Mouse (Mus musculus) spleen, adult 2 months (tissue): ENCODE results near the gene Zfp74. TPM values are rescaled to one million over a fixed set of nuclear protein-coding genes. Genes with fewer than 3 reads are reported as not detected.

Source experiments
- DNase-seq, 2 experiments: peaks; one replicate each; pipeline versions ENCODE4 v3.0.0 to v3.0.0-alpha.2; 2012 to 2021; ENCODE audit warnings: low spot score in 2 of 2, low read depth in 1 of 2
- H3K27ac ChIP-seq: fragments of 200-500 bp; 2 replicates; pipeline ENCODE4 v1.5.1; 2012; ENCODE audit warnings: low read length, inconsistent platforms; ENCODE audit not compliant: insufficient read depth
- H3K27me3 ChIP-seq: fragments of 200-500 bp; 2 replicates; pipeline ENCODE4 v1.6.1; 2012; ENCODE audit warnings: mild to moderate bottlenecking, moderate library complexity, low read length, inconsistent platforms; ENCODE audit not compliant: control insufficient read depth, insufficient read depth
- H3K36me3 ChIP-seq: fragments of 200-500 bp; 2 replicates; pipeline ENCODE4 v1.6.1; 2012; ENCODE audit warnings: mild to moderate bottlenecking, low read length, inconsistent platforms; ENCODE audit not compliant: control insufficient read depth, insufficient read depth
- H3K4me1 ChIP-seq: fragments of 200-500 bp; 2 replicates; pipeline ENCODE4 v1.6.1; 2011; ENCODE audit warnings: inconsistent platforms; ENCODE audit not compliant: control insufficient read depth, insufficient read depth, insufficient read length
- H3K4me3 ChIP-seq: fragments of 200-500 bp; 2 replicates; pipeline ENCODE4 v1.5.1; 2011; ENCODE audit warnings: mild to moderate bottlenecking, inconsistent platforms; ENCODE audit not compliant: insufficient read depth, insufficient read length; ENCODE audit errors: extremely low read depth
- CTCF ChIP-seq: fragments of 200-500 bp; IDR thresholded peaks from 2 replicates; pipeline ENCODE4 v1.5.1; 2011; ENCODE audit warnings: mild to moderate bottlenecking, inconsistent platforms; ENCODE audit not compliant: insufficient read depth, insufficient read length, insufficient replicate concordance; ENCODE audit errors: extremely low read depth
- POLR2A ChIP-seq: fragments of 200-500 bp; IDR thresholded peaks from 2 replicates; pipeline ENCODE4 v1.6.1; 2011; ENCODE audit warnings: low read depth, low read length, inconsistent platforms
- WGBS: fragments of 180-500 bp; shearing (Covaris S2); methylation state at CpG from one replicate; pipeline ENCODE4 v1.1.7; 2018; 5-methylcytosine and 5-hydroxymethylcytosine counted together
- polyA plus RNA-seq: library from polyadenylated mRNA; depleted of rRNA; stranded (reverse); fragments of >200 nt; gene quantifications from 2 replicates; pipeline ENCODE4 v1.2.3, GENCODE M21; 2012; rRNA removed

Gene Zfp74
- polyA plus RNA-seq, 1 experiment, result 4.0 TPM

GRCm38 (mm10) chr7:29880916-29881315, 73.0 kb downstream of the Zfp74 start:
- WGBS, result 87% methylated on average over 7 of the region's 7 CpGs

More at GRCm38 (mm10) chr7:29880916-29881315, 73.0 kb downstream of the Zfp74 start:
- Histone ChIP-seq H3K4me3 (no peak overlapping the region), H3K27ac (no peak overlapping the region), H3K27me3 (no peaks in the 10 kb centered on the region), H3K4me1 (no peaks in the 10 kb centered on the region), H3K36me3 (no peaks in the 10 kb centered on the region)
- no peak for DNase-seq
- TF ChIP-seq CTCF (no peak), POLR2A (no peak)

Other genes with a start within 250 kb of the Zfp74 start
- 0.13 and 0.20 TPM in 2 replicates for gene Catsperg2, start 227.1 kb downstream of the Zfp74 start, polyA plus RNA-seq
- gene Zfp84, start 185.5 kb downstream of the Zfp74 start, polyA plus RNA-seq, result 3.2 and 3.4 TPM in 2 replicates
- gene Zfp30, start 170.1 kb downstream of the Zfp74 start, polyA plus RNA-seq, result 0.69 and 0.74 TPM in 2 replicates
- 1.2 and 1.5 TPM in 2 replicates for gene Zfp790, start 138.0 kb downstream of the Zfp74 start, polyA plus RNA-seq
- gene Zfp940, start 100.4 kb downstream of the Zfp74 start, polyA plus RNA-seq, result 0.37 and 0.39 TPM in 2 replicates
- 0.99 and 1.2 TPM in 2 replicates for gene Zfp420, start 94.1 kb downstream of the Zfp74 start, polyA plus RNA-seq
- 0.93 and 1.0 TPM in 2 replicates for gene Zfp27, start 47.5 kb downstream of the Zfp74 start, polyA plus RNA-seq
- 0.31 and 0.35 TPM in 2 replicates for gene Zfp383, start 45.9 kb downstream of the Zfp74 start, polyA plus RNA-seq
- 3.0 and 3.1 TPM in 2 replicates for gene Zfp568, start 29.9 kb upstream of the Zfp74 start, polyA plus RNA-seq
- 1.1 and 1.4 TPM in 2 replicates for gene Zfp14, start 97.3 kb upstream of the Zfp74 start, polyA plus RNA-seq
- 0.40 and 0.81 TPM in 2 replicates for gene Zfp82, start 118.8 kb upstream of the Zfp74 start, polyA plus RNA-seq
- 0.16 TPM in 1 of 2 replicates, not detected in the other for gene Gm26920, start 136.3 kb upstream of the Zfp74 start, polyA plus RNA-seq
- gene Zfp566, start 136.4 kb upstream of the Zfp74 start, polyA plus RNA-seq, result 1.1 and 2.2 TPM in 2 replicates
- gene Zfp260, start 140.7 kb upstream of the Zfp74 start, polyA plus RNA-seq, result 9.3 and 11.3 TPM in 2 replicates
- gene Zfp382, start 167.9 kb upstream of the Zfp74 start, polyA plus RNA-seq, result 0.92 and 1.9 TPM in 2 replicates
- 7.3 and 8.8 TPM in 2 replicates for gene Zfp146, start 215.7 kb upstream of the Zfp74 start, polyA plus RNA-seq
- 0.43 and 0.52 TPM in 2 replicates for gene Cox7a1, start 230.1 kb upstream of the Zfp74 start, polyA plus RNA-seq
- gene Capns1, start 244.7 kb upstream of the Zfp74 start, polyA plus RNA-seq, result 414 and 469 TPM in 2 replicates